Mouse (Mus musculus) neural tube, embryonic 14.5 days (tissue): Measurements from ENCODE around the gene Fcgrt. TPM values are rescaled to one million over a fixed set of nuclear protein-coding genes. Genes with fewer than 3 reads are reported as not detected.
"Not testable (repeated sequence)": the region's sequence is repeated elsewhere in the genome, so short reads cannot be mapped to it uniquely, and the experiment has no call there.

Experiments used
- ATAC-seq: fragments of 200-750 bp; cut with Nextera tagmentation; 2 replicates; pipeline ENCODE4 v1.8.0; 2017; ENCODE audit warnings: low read depth, mild to moderate bottlenecking, moderate TSS enrichment, moderate library complexity
- H3K27ac ChIP-seq: fragments of 300-500 bp; sonication (generic); 2 replicates; pipeline ENCODE4 v1.5.1; 2014; ENCODE audit warnings: low read depth, mild to moderate bottlenecking, control low read depth, low read length, moderate library complexity, mixed read lengths
- H3K27me3 ChIP-seq: fragments of 300-500 bp; sonication (generic); 2 replicates; pipeline ENCODE4 v1.6.1; 2014; ENCODE audit warnings: low read length; ENCODE audit not compliant: control insufficient read depth, insufficient read depth
- H3K36me3 ChIP-seq: fragments of 300-500 bp; sonication (generic); 2 replicates; pipeline ENCODE4 v1.6.1; 2014; ENCODE audit warnings: low read length, mixed read lengths; ENCODE audit not compliant: control insufficient read depth, insufficient read depth
- H3K4me1 ChIP-seq: fragments of 300-500 bp; sonication (generic); 2 replicates; pipeline ENCODE4 v1.6.1; 2014; ENCODE audit warnings: low read length; ENCODE audit not compliant: control insufficient read depth, insufficient read depth
- H3K4me2 ChIP-seq: fragments of 300-500 bp; sonication (generic); 2 replicates; pipeline ENCODE4 v1.6.1; 2014; ENCODE audit warnings: mild to moderate bottlenecking, low read depth, low read length, control low read depth
- H3K4me3 ChIP-seq: fragments of 300-500 bp; sonication (generic); 2 replicates; pipeline ENCODE4 v1.5.1; 2014; ENCODE audit warnings: low read depth, low read length, control low read depth, mixed read lengths
- H3K9ac ChIP-seq: fragments of 300-500 bp; sonication (generic); replicated peaks from 2 replicates; pipeline ENCODE4 v1.6.1; 2014; ENCODE audit warnings: low read depth, mild to moderate bottlenecking, control low read depth, low read length, mixed read lengths
- H3K9me3 ChIP-seq: fragments of 300-500 bp; sonication (generic); 2 replicates; pipeline ENCODE4 v1.6.1; 2016; ENCODE audit warnings: low read length; ENCODE audit not compliant: control insufficient read depth
- WGBS: fragments of 180-500 bp; shearing (Covaris S2); extraction: QIAGEN DNeasy Blood & Tissue Kit; methylation state at CpG from one replicate; pipeline ENCODE4 v1.1.7; 2014; 5-methylcytosine and 5-hydroxymethylcytosine counted together
- polyA plus RNA-seq: library from polyadenylated mRNA; unstranded; fragments of >200 nt; fragmentation: Nextera tagmentation; extraction: Ambion mirVana; gene quantifications from 2 replicates; pipeline ENCODE4 v1.2.1, GENCODE M21; 2014

The Fcgrt gene
- polyA plus RNA-seq, 1 experiment from 2014 or later = 7.0 TPM

DNA sequence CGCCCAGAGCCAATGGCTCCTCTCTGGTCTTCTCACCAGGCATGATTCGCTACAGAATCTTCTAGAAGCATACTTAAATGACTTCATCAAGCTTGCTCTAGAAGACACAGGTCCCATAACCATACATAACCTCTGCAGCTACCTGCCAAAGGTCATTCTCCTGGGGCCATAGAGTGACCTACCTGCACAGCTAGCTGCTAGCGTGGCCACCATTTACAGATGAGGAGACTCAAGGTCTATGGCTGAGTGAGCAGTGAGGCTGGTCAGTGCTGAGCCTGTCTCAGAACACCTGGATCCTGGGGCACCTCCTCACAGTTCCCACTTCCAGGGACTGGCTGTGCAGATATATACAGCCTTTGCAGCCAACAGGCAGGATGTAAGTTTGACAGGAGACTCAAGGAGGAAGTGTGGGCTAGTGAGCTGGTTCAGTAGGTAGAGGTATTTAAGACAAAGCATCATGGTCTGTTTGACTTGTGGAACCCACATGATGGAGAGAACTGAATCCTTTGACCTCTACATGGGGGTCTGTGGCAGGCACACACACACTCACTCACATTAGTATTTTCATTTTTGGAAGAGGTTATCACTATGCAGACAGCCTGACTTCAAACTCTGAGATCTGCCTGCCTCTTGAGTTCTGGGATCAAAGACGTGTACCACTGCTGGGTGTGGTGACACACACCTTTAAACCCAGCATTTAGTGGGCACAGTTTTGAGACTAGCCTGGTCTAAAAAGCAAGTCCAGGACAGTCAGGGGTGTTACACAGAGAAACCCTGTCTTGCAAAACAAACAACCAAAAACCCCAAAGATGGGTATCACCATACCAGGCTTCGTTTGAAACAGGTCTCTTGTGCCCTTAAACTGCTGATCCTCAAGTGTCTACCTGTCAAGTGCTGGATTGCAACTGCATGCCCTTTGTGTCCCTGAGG lies 16.4 kb upstream of the Fcgrt start:
- ATAC-seq = no peak
- Histone ChIP-seq H3K9ac (no peak overlapping the region), H3K36me3 (peaks cover 43% of the 10 kb centered on the region), H3K27me3 (no peaks in the 10 kb centered on the region), H3K4me2 (no peak overlapping the region), H3K27ac (0 out of 2 replicates have a peak overlapping the region, but pooled peaks have one; percentile 10), H3K4me1 (peaks cover 12% of the 10 kb centered on the region), H3K9me3 (no peaks in the 10 kb centered on the region), H3K4me3 (no peak overlapping the region)
- 77% methylated on average over 5 of the region's 5 CpGs for WGBS

DNA sequence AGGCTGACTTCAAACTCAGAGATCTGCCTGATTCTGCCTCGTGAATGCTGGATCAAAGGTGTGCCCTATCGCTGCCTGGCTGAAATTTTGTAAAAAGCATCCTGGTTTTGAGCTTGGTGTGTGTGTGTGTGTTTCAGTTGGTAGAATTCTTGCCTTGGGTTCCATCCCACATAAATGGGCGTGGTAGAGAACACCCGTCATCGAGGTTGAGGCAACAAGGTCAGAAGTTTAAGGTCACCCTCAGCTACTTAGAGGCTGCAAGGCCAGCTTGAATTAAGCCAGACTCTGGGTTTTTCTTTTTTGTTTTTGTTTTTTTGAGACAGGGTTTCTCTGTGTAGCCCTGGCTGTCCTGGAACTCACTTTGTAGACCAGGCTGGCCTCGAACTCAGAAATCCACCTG lies 14.7 kb upstream of the Fcgrt start:
- Histone ChIP-seq H3K9me3 (no peaks in the 10 kb centered on the region), H3K4me1 (peaks cover 9% of the 10 kb centered on the region), H3K9ac (no peak overlapping the region), H3K4me2 (no peak overlapping the region), H3K4me3 (no peak overlapping the region), H3K27me3 (no peaks in the 10 kb centered on the region), H3K36me3 (peaks cover 42% of the 10 kb centered on the region), H3K27ac (no peak overlapping the region)
- WGBS = 93% methylated on average over 6 of the region's 6 CpGs
- no peak for ATAC-seq

DNA sequence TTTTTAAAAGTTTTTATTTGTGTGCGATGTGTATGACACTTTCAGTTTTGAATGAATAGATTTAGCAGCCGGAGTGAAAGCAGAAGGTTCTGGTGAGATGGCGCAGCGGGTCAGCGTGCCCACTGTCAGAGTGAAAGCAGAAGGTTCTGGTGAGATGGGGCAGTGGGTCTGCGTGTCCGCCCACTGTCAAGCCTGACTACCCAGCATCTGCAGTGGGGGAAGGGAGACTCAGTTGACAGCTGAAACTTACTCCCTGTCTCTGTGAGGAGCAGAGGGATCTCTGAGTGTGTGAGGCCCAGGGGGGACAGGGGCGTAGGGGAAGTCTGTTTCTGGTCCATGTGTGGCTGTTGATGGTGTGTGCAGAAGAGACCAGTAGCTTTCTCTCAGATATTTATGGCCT lies 13.9 kb upstream of the Fcgrt start:
- Histone ChIP-seq H3K36me3 (peaks cover 38% of the 10 kb centered on the region), H3K4me2 (no peak overlapping the region), H3K9ac (no peak overlapping the region), H3K4me1 (0 out of 2 replicates have a peak, but pooled peaks cover 3% of the 10 kb centered on the region), H3K27ac (no peak overlapping the region), H3K4me3 (no peak overlapping the region), H3K9me3 (no peaks in the 10 kb centered on the region), H3K27me3 (no peaks in the 10 kb centered on the region)
- 85% methylated on average over 8 of the region's 8 CpGs for WGBS
- ATAC-seq = no peak

DNA sequence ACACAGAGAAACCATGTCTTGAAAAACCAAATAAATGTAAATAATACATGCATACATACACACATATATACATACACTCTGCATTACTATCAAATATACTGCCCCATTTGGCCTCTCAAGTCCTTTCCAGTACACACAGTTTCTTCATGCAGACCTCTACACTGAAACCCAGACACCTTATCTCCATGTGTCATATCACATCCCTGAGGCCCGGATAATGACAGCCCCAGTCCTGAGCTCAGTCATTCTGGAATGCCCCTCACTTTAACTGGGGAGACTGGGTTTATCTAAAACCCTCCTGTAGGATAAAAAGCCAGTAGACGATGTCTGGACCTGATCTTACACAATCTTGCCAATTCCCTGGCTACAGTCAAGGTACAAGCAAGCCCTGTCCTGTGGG lies 9.8 kb upstream of the Fcgrt start:
- no peak overlapping the region for H3K27ac ChIP-seq
- 87% methylated on average over 2 of the region's 2 CpGs for WGBS
- no peak overlapping the region for H3K9ac ChIP-seq
- no peak for ATAC-seq
- no peaks in the 10 kb centered on the region for H3K9me3 ChIP-seq
- H3K27me3 ChIP-seq = no peaks in the 10 kb centered on the region
- H3K4me2 ChIP-seq = no peak overlapping the region
- no peaks in the 10 kb centered on the region for H3K4me1 ChIP-seq
- no peak overlapping the region for H3K4me3 ChIP-seq
- H3K36me3 ChIP-seq = 0 out of 2 replicates have a peak, but pooled peaks cover 4% of the 10 kb centered on the region

DNA sequence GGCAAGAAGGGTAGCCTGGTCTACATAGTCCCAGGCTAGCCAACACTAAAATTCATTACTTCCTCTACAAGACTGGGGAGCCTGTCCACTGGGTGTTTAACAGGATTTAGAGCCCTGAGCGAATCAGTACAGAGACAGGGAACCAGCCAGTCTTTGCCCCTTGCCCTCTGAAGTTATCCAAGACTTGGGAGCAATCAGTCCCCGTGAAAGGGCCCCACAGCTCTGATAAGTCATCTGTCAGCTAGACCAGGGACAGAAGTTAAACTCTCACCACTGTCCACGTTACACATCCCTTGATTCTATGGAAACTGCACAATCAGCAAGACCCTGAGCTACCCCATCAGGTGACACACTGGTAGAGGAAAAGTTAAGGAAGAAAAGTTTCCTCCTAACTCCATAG lies 8.9 kb upstream of the Fcgrt start:
- no peak for ATAC-seq
- Histone ChIP-seq H3K36me3 (no peaks in the 10 kb centered on the region), H3K27me3 (no peaks in the 10 kb centered on the region), H3K4me2 (no peak overlapping the region), H3K27ac (no peak overlapping the region), H3K4me1 (no peaks in the 10 kb centered on the region), H3K4me3 (no peak overlapping the region), H3K9ac (no peak overlapping the region), H3K9me3 (no peaks in the 10 kb centered on the region)
- 78% methylated on average over 3 of the region's 3 CpGs for WGBS

DNA sequence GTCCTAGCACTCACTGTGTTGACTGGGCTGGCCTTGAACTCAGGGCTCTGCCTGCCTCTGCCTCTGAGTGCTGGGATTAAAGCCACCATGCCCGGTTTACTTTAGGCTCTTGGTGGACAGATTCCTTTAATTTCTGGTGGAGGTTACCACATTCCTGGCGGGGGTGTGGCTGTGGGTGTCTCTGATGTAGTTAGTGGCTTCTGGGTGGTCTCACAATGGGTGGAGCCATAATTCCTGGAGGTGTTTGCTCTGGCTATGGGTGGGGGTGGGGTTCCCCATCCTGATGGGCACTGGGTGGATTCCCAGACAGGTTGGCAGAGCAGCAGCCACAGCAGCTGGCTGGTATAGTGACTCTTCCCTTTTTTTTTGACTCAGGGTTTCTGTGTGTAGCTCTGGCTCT lies 8.3 kb upstream of the Fcgrt start:
- H3K4me3 ChIP-seq = no peak overlapping the region
- no peak overlapping the region for H3K9ac ChIP-seq
- 59% methylated on average over 2 of the region's 2 CpGs for WGBS
- no peak overlapping the region for H3K4me2 ChIP-seq
- H3K4me1 ChIP-seq = no peaks in the 10 kb centered on the region
- ATAC-seq = no peak
- no peaks in the 10 kb centered on the region for H3K9me3 ChIP-seq
- H3K27me3 ChIP-seq = no peaks in the 10 kb centered on the region
- no peak overlapping the region for H3K27ac ChIP-seq
- no peaks in the 10 kb centered on the region for H3K36me3 ChIP-seq

DNA sequence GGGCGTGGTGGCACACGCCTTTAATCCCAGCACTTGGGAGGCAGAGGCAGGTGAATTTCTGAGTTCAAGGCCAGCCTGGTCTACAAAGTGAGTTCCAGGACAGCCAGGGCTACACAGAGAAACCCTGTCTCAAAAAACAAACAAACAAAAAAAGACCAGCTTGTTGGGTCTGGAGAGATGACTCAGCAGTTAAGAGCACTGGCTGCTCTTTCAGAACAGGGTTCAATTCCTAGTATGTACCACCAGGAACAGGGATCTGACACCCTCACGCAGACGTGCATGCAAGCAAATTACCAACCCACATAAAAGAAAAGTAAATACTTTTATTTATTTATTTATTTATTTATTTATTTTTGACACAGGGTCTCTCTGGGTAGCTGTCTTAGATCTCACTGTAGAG lies 6.4 kb upstream of the Fcgrt start:
- not testable (repeated sequence) for H3K4me1 ChIP-seq, H3K27me3 ChIP-seq, H3K27ac ChIP-seq, H3K9me3 ChIP-seq, H3K4me3 ChIP-seq, H3K36me3 ChIP-seq, H3K9ac ChIP-seq, H3K4me2 ChIP-seq, ATAC-seq
- WGBS = 87% methylated on average over 4 of the region's 4 CpGs

DNA sequence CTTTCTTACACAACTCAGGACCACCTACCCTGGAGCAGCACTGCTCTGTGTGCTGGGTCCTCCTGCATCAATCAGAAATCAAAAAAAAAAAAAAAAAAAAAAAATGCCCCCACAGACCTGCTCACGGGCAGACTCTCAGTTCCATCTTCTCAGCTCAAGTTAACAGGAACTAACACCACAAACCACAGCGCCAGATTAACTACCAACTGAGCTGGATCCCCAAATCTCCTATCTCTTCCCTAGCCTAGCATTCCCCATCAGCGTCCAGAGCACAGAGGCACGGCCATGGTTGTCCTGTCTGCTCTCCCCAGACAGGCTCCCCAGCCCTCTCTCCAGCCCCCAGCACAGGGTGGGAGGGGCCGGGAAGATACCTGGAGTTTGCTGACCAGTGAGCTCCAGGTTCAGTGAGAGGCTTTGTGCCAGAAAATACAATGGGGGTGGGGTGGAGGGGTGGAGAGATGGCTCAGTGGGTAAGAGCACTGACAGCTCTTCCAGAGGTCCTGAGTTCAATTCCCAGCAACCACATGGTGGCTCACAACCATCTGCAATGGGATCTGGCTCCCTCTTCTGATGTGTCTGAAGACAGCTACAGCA lies 3.5 kb upstream of the Fcgrt start:
- no peaks in the 10 kb centered on the region for H3K36me3 ChIP-seq
- no peaks in the 10 kb centered on the region for H3K27me3 ChIP-seq
- H3K9ac ChIP-seq = no peak overlapping the region
- 68% methylated on average over 5 of the region's 5 CpGs for WGBS
- H3K4me2 ChIP-seq = no peak overlapping the region
- no peaks in the 10 kb centered on the region for H3K9me3 ChIP-seq
- no peaks in the 10 kb centered on the region for H3K4me1 ChIP-seq
- no peak for ATAC-seq
- no peak overlapping the region for H3K4me3 ChIP-seq
- no peak overlapping the region for H3K27ac ChIP-seq

DNA sequence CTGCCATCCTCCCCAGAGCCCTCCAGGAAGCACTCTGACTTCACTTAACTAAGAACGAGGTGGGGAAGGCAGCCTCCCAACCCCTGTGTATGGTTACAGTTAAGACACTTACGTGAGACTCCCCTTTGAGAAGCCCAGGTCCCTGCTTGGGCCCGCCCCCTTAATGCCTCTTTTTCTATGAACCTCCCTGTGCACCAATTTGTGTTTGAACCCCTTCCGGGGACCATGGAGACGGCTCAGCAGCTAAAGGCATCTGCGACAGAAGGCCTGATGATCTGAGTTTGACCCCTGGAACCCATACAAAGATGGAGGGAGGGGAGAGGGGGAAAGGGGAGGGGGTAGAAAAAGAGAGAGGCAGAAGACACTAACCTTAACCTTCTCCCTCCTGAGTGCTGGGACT lies 2.8 kb upstream of the Fcgrt start:
- Histone ChIP-seq H3K4me1 (no peaks in the 10 kb centered on the region), H3K9me3 (no peaks in the 10 kb centered on the region), H3K4me3 (no peak overlapping the region), H3K9ac (no peak overlapping the region), H3K27me3 (no peaks in the 10 kb centered on the region), H3K27ac (no peak overlapping the region), H3K4me2 (no peak overlapping the region), H3K36me3 (no peaks in the 10 kb centered on the region)
- WGBS = 19% methylated on average over 6 of the region's 6 CpGs
- ATAC-seq = no peak
